Mouse (Mus musculus): ENCODE results near the gene Arf5.

The Arf5 gene

GRCm38 (mm10) chr6:28423313-28423712 is at the start of gene Arf5:
Arf5 (plus strand) TSS chr6:28423560.
- ATAC-seq (ENCODE audit: low TSS enrichment) = peak; percentile 53

GRCm38 (mm10) chr6:28381983-28382382 is 41.4 kb upstream of the Arf5 start:
- ATAC-seq (ENCODE audit: low TSS enrichment) = peak; percentile 90

DNA sequence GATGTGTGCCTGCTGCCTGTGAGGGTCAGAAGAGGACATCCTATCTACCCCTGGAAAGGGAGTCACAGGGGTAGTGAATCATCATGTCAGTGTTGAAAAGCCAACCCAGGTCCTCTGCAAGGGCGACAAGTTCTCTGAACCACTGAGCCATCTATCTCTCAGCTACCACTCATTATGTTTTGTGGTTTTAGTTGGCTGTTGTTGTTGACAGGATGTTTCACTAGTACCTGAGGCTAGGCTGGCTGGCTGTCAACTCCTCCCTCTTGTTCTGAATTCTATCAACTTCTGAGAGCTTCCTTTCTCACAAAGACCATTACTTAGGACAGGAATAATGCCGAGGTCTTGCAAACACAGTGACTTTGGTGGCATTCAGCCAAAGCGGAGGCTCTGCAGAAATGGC is 38.2 kb upstream of the Arf5 start:
- no peak for ATAC-seq (ENCODE audit: low TSS enrichment)

DNA sequence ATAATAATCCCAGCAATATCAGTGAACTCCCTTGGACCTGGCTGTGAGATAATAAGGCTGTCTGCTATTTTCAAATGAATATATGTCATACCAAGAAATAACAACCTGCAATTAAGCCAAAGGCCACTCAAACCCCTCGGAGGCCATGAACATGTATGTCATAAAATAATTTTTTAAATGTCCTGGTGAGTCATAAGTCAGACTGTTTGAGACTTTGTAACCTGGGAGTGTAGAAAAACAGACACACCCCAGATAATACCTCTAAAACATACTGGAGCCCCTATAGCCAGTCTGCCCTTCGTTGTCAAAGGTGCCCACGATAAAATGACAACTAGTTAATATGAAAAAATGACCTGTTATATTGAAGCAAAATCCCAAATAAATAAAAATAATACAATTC is 34.3 kb upstream of the Arf5 start:
- ATAC-seq (ENCODE audit: low TSS enrichment) = no peak

GRCm38 (mm10) chr6:28396051-28396852 is 27.1 kb upstream of the Arf5 start:
- ATAC-seq (ENCODE audit: low TSS enrichment) = no peak

DNA sequence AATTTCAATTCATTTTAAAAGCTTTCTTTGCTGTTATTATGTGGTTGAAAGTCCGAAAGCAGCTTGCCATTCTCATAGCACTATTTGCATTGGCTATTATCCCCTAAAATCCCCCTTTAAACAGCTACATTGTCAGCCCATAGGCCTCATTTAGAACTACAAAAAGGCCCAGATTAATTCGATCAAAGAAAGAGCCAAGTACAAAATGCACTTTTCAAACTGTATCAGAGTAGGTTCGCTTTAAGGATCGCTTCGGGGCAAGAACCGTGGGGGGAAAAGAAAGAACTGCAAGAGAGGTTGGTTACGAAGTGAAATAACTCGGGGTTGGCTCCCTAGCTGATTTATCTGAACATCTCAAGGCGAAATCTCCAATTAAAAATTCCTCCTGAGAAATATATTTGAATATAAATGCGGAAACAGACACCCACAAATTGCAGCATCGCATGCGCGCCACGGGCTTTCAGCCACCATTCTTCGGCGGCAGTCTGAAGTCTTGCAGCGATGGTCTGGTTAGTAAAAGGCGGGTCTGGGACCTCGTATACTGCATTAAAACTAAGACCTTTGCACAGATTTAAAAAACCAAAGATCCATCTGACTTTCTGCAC is 26.4 kb upstream of the Arf5 start:
- ATAC-seq (ENCODE audit: low TSS enrichment) = peak; percentile 74; the same call in 1 of the 2 replicates

GRCm38 (mm10) chr6:28397681-28398203 is 25.6 kb upstream of the Arf5 start, which contains the start of gene Zfp800:
Zfp800 (minus strand) TSS chr6:28398005.
- ATAC-seq (ENCODE audit: low TSS enrichment) = peak; percentile 78

- ATAC-seq (ENCODE audit: low TSS enrichment) = no peak
These were observed 24.6 kb upstream of the Arf5 start for GRCm38 (mm10) chr6:28398726-28399125.

DNA sequence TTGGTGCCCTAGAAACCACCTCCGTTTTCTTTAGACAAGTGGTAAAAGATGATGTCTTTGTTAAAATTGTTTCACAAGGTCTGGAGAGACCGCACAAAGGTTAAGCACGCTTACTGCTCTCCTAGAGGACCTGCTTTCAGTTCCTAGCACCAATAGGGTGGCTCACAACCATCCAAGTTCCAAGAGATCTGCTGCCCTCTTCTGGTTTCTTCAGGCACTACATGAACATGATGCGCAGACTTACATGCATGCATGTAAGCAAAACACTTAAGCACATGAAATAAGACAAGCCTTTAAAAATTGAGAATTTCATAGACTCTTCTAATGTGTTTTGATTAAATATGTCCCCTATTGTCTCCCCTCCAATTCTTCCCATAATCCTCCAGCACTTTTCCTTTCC is 23.6 kb upstream of the Arf5 start:
- no peak for ATAC-seq (ENCODE audit: low TSS enrichment)

- no peak for ATAC-seq (ENCODE audit: low TSS enrichment)
These were observed 13.3 kb upstream of the Arf5 start for GRCm38 (mm10) chr6:28410053-28410452.

GRCm38 (mm10) chr6:28411236-28411635 is 12.1 kb upstream of the Arf5 start:
- ATAC-seq (ENCODE audit: low TSS enrichment) = no peak

GRCm38 (mm10) chr6:28416981-28417380 is 6.4 kb upstream of the Arf5 start:
- no peak for ATAC-seq (ENCODE audit: low TSS enrichment)

DNA sequence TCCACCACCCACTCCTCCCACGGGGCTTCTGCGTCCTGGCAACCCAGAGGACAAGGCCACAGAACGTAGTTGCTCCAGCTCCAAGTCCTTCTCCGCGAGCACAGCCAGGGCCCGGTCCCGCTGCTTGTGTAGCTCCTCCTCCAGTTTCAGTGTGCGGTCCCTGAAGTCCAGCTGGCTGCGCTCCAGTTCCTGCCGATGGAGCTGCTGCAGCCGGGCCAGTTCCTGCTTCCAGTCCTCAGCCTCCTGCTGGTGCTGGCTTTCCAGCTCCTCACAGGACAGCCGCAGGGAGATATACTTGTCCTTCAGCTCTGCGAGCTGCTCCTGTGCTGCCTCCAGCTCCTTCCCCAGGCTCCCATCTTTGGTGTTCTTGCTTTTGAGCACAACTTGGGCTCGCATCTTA is 4.9 kb upstream of the Arf5 start:
- ATAC-seq (ENCODE audit: low TSS enrichment) = no peak

DNA sequence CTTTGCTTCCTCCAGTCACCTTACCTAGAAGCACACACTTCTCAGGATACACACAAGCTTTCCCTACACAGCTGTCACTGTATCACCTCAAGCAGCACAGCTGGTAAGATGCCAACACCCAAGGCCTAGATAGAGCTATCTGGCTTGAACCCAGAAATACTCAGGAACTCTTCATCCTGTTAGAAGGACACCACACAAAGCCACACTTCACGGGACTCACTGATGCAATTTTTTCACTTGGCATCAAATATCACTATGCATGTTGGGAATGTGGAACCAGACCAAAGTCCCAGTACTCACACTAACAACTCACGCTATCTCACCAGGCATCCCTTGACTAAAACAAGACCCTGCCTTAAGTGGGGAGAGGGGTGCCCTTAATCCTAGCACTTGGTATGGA is 3.7 kb upstream of the Arf5 start:
- no peak for ATAC-seq (ENCODE audit: low TSS enrichment)

GRCm38 (mm10) chr6:28420361-28420760 is 3.0 kb upstream of the Arf5 start:
- no peak for ATAC-seq (ENCODE audit: low TSS enrichment)

DNA sequence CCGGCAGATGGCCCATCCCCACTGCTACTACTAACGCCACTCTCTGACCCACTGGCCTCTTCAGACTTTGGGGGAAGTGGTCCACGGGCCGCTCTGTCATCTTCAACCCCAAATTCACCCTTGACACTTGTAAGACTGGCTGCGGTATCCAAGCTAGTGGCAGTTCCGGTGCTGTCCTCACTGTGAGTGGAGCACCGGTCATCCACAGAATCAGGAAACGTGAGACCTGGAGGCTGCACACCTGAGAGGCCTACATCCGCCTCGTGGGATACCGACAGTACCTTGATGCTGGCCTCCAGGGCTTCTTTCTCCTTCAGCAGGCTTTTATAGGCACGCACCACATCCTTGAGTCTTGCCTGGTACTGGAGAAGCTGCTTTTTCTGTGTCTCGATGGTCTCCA is 2.5 kb upstream of the Arf5 start:
- no peak for ATAC-seq (ENCODE audit: low TSS enrichment)

DNA sequence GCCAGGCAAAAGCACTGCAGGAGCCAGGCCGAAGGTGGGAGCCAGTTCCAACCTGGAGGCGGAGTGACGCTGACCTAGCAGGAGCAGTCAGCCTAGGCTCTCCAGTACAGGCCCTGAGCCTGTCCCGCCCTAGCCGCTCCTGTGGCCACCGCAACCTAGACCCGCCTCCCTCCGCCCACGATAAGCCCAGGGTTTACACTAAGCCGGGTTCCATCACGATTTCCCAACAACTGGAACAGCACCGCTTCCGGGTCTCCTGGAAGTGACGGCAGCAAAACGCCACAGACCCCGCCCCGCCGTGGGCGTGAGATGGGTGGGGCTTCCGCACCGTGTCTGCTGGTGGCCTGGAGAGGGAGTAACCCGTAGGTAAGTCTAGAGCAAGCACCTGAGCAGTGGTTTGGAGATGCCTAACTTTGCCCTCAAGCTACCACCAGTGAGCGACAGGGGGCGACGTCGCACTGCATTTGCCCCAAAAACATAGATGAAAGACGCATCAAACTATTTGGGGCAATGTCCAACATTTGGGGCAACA is 1.8 kb upstream of the Arf5 start:
- peak; percentile 82 for ATAC-seq (ENCODE audit: low TSS enrichment)

DNA sequence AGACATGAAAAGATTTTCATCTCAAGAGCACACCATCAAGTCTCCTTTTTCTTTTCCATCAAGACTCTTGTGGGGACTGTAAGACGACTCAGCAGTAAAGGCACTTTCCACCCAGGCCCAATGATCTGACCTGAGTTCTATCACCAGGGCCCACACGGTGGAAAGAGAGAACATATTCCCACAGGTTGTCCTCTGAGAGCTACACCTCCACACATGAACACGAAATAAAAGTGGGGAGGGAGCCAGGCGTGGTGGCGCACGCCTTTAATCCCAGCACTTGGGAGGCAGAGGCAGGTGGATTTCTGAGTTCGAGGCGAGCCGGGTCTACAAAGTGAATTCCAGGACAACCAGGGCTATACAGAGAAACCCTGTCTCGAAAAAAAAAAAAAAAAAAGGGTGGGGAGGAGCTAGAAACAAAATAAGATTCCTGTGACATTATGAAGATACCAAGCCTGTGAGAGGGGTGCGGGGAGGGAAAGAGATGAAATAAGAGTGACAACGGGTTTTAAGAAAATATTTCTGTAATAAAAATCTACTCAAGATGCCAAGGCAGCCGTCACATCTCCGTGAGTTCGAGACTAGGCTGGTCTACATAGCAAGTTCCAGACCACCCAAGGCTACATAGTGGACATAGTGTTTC is 589 bp upstream of the Arf5 start:
- no peak for ATAC-seq (ENCODE audit: low TSS enrichment)

DNA sequence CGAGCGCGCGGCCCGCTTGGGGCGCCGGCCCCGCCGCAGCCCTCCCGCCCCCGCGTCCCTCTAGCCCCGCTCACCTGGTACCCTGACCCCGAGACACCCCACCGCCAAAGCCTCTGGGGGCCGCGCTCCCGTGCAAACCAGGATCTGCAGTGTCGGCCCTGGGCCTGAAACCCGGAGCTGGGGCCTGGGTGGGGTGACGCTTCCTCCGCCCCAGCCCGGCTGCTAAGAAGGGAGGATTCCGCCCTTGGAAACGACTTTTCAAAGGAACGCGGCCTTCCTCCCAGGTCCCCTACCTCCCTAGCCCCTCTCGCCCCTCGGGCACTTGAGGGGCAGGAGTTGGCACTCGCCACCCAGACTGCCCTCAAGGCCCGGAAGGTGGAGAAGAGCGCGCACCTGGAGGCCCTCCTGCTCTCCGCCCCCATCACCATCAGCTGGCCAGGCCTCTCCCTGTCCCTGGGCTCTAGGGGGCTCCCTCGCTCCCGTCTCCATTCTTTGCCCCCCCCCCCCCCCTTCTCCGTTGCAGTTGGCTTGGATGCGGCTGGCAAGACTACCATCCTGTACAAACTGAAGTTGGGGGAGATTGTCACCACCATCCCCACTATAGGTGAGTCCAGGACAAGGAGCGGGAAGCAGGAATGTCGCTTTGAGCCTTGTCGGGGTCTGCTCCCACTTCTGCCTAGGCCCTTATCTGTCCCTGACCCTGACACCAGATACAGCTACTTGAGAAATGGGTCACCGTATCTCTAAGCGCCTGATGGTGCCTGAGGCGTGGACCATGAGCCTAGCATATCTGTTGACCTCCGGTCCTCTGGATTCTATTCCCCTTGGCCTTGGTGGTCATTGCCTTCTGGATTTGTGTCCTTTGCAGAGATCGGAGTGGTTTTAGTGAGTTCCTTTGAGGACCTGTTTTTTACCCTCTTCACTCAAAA is 671 bp downstream of the Arf5 start:
- ATAC-seq (ENCODE audit: low TSS enrichment) = peak; percentile 48

GRCm38 (mm10) chr6:28425019-28425418 is 1.7 kb downstream of the Arf5 start:
- ATAC-seq (ENCODE audit: low TSS enrichment) = no peak

DNA sequence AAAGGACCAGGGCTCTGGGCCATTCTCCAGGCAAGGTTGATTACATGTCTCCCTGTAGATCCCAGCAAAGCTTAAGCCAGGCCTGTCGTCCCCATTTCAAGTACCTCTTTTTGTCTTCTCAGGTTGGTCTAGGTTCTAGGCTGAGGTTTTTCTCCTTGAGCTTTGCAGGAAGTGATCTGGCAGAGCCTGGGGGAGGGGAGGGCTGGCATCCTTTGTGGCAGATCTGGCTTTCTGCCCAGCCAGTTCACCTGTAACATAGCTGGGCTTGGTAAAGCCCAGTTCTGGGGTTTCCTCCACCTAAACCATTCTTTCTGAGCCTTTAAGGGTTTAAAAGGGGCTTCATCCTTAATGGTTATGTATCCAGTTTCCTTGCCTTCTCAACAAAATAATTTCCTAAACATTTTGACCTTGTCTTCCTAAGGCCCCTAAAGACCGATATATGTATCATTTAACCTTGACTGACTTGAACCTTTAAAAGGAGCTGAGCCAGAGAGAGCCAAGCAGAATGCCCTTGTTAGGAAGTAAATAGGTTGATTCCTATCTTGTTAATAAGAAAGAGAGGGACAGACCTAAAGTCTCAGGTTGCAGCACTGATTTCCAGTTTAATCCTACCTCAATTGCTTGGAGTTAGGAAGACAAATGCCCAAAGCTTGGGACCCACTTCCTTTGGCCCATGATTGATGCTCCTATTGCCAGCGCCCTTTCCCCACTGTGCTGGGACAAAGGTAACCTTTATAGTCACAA is 3.9 kb downstream of the Arf5 start, which contains the start of gene Fscn3:
Fscn3 (plus strand) TSS at position 694 of the 744 bp plus-strand sequence.
- ATAC-seq (ENCODE audit: low TSS enrichment) = no peak
